Mouse (Mus musculus) midbrain, postnatal 0 days (tissue): ENCODE measurements around the gene 5730596B20Rik. TPM values are rescaled to one million over a fixed set of nuclear protein-coding genes. Genes with fewer than 3 reads are reported as not detected.

ENCODE experiments used
- ATAC-seq: fragments of 200-750 bp; cut with Nextera tagmentation; 2 replicates; pipeline ENCODE4 v1.8.0; 2017; ENCODE audit warnings: moderate number of reproducible peaks, mild to moderate bottlenecking, moderate TSS enrichment, moderate library complexity; ENCODE audit not compliant: low FRiP score
- DNase-seq: peaks from one replicate; pipeline ENCODE4 v3.0.0-alpha.2; 2015; ENCODE audit warnings: low spot score
- H3K27ac ChIP-seq: fragments of 300-500 bp; sonication (generic); 2 replicates; pipeline ENCODE4 v1.5.1; 2014; ENCODE audit warnings: low read depth, mild to moderate bottlenecking, low read length, mixed read lengths
- H3K27me3 ChIP-seq: fragments of 300-500 bp; sonication (generic); 2 replicates; pipeline ENCODE4 v1.6.1; 2014; ENCODE audit warnings: low read length, control low read depth, mixed read lengths; ENCODE audit not compliant: insufficient read depth
- H3K36me3 ChIP-seq: fragments of 300-500 bp; sonication (generic); 2 replicates; pipeline ENCODE4 v1.6.1; 2014; ENCODE audit warnings: low read length, control low read depth, mixed read lengths; ENCODE audit not compliant: insufficient read depth
- H3K4me1 ChIP-seq: fragments of 300-500 bp; sonication (generic); 2 replicates; pipeline ENCODE4 v1.6.1; 2014; ENCODE audit warnings: mild to moderate bottlenecking, control low read depth, antibody characterized with exemption, low read length, mixed read lengths; ENCODE audit not compliant: insufficient read depth
- H3K4me2 ChIP-seq: fragments of 300-500 bp; sonication (generic); 2 replicates; pipeline ENCODE4 v1.6.1; 2014; ENCODE audit warnings: low read depth, mild to moderate bottlenecking, low read length, mixed read lengths; ENCODE audit not compliant: poor library complexity, severe bottlenecking
- H3K4me3 ChIP-seq: fragments of 300-500 bp; sonication (generic); 2 replicates; pipeline ENCODE4 v1.5.1; 2014; ENCODE audit warnings: low read depth, mild to moderate bottlenecking, low read length, moderate library complexity
- H3K9ac ChIP-seq: fragments of 300-500 bp; sonication (generic); replicated peaks from 2 replicates; pipeline ENCODE4 v1.6.1; 2014; ENCODE audit warnings: mild to moderate bottlenecking, low read length, moderate library complexity, mixed read lengths; ENCODE audit not compliant: poor library complexity, severe bottlenecking
- H3K9me3 ChIP-seq: fragments of 300-500 bp; sonication (generic); 2 replicates; pipeline ENCODE4 v1.6.1; 2016; ENCODE audit warnings: low read length, control low read depth
- CTCF ChIP-seq: IDR thresholded peaks from 2 replicates; pipeline ENCODE4 v1.5.1; 2016; ENCODE audit warnings: antibody characterized with exemption, mild to moderate bottlenecking
- WGBS: fragments of 180-500 bp; shearing (Covaris S2); extraction: QIAGEN DNeasy Blood & Tissue Kit; methylation state at CpG from one replicate; pipeline ENCODE4 v1.1.7; 2014; 5-methylcytosine and 5-hydroxymethylcytosine counted together
- polyA plus RNA-seq: library from polyadenylated mRNA; unstranded; fragments of >200 nt; fragmentation: Nextera tagmentation; extraction: Ambion mirVana; gene quantifications from 2 replicates; pipeline ENCODE4 v1.2.1, GENCODE M21; 2015
- total RNA-seq: library from RNA; depleted of rRNA; stranded (reverse); fragments of >200 nt; gene quantifications from 2 replicates; pipeline ENCODE4 v1.2.3, GENCODE M21; 2014

5730596B20Rik gene
- total and polyA plus RNA-seq, 2 experiments from 2014 or later, result not detected

- Histone ChIP-seq H3K9me3 (no peaks in the 10 kb centered on the region), H3K27me3 (peaks cover 77% of the 10 kb centered on the region), H3K4me3 (no peak overlapping the region), H3K36me3 (no peaks in the 10 kb centered on the region), H3K4me1 (no peaks in the 10 kb centered on the region), H3K4me2 (no peak overlapping the region), H3K27ac (no peak overlapping the region), H3K9ac (no peak overlapping the region)
- 5% methylated on average over 16 of the region's 16 CpGs for whole genome bisulfite sequencing
- ATAC-seq, result no peak
- DNase-seq, result no peak
- TF ChIP-seq CTCF, result no peak
Measured at GRCm38 (mm10) chr6:52152226-52153193, 24.8 kb upstream of the 5730596B20Rik start.

- TF ChIP-seq CTCF, result no peak
- no peak for DNase-seq
- Histone ChIP-seq H3K9me3 (no peaks in the 10 kb centered on the region), H3K27ac (no peak overlapping the region), H3K27me3 (peaks cover 78% of the 10 kb centered on the region), H3K4me3 (no peak overlapping the region), H3K4me2 (no peak overlapping the region), H3K4me1 (peaks cover under 1% of the 10 kb centered on the region; the same call in 1 of the 2 replicates), H3K9ac (no peak overlapping the region), H3K36me3 (no peaks in the 10 kb centered on the region)
- under 1% methylated on average over 6 of the region's 6 CpGs for WGBS
- ATAC-seq, result no peak
Measured at GRCm38 (mm10) chr6:52153270-52153669, 24.0 kb upstream of the 5730596B20Rik start.

- no peaks in the 10 kb centered on the region for H3K9me3 ChIP-seq
- no peak for TF ChIP-seq CTCF
- no peak overlapping the region for H3K4me2 ChIP-seq
- H3K36me3 ChIP-seq, result no peaks in the 10 kb centered on the region
- peaks cover 5% of the 10 kb centered on the region; the same call in 1 of the 2 replicates for H3K4me1 ChIP-seq
- 8% methylated on average over 5 of the region's 5 CpGs for WGBS
- H3K27ac ChIP-seq, result no peak overlapping the region
- H3K9ac ChIP-seq, result no peak overlapping the region
- H3K27me3 ChIP-seq, result peaks cover 84% of the 10 kb centered on the region
- ATAC-seq, result no peak
- H3K4me3 ChIP-seq, result no peak overlapping the region
- DNase-seq, result no peak
Measured at GRCm38 (mm10) chr6:52154044-52154443, 23.3 kb upstream of the 5730596B20Rik start.

GRCm38 (mm10) chr6:52155471-52155870 is 21.8 kb upstream of the 5730596B20Rik start:
- no peak overlapping the region for H3K9ac ChIP-seq
- no peak overlapping the region for H3K27ac ChIP-seq
- peaks cover 5% of the 10 kb centered on the region; the same call in 1 of the 2 replicates for H3K4me1 ChIP-seq
- peaks cover 85% of the 10 kb centered on the region for H3K27me3 ChIP-seq
- no peaks in the 10 kb centered on the region for H3K36me3 ChIP-seq
- no peaks in the 10 kb centered on the region for H3K9me3 ChIP-seq
- ATAC-seq (no peak), DNase-seq (no peak)
- 42% methylated on average over 3 of the region's 3 CpGs for WGBS
- no peak overlapping the region for H3K4me2 ChIP-seq
- no peak for TF ChIP-seq CTCF
- no peak overlapping the region for H3K4me3 ChIP-seq

- Histone ChIP-seq H3K4me2 (no peak overlapping the region), H3K4me3 (no peak overlapping the region), H3K4me1 (peaks cover 5% of the 10 kb centered on the region; the same call in 1 of the 2 replicates), H3K27me3 (peaks cover 89% of the 10 kb centered on the region), H3K9ac (no peak overlapping the region), H3K27ac (no peak overlapping the region), H3K9me3 (no peaks in the 10 kb centered on the region), H3K36me3 (no peaks in the 10 kb centered on the region)
- TF ChIP-seq CTCF, result no peak
- 3% methylated on average over 20 of the region's 20 CpGs for WGBS
- ATAC-seq (no peak), DNase-seq (no peak)
Measured at GRCm38 (mm10) chr6:52156551-52157200, 20.6 kb upstream of the 5730596B20Rik start.
